Mouse (Mus musculus): ENCODE data around the gene Nobox. TPM values are rescaled to one million over a fixed set of nuclear protein-coding genes. Genes with fewer than 3 reads are reported as not detected.
A peak's percentile ranks its signal among the peaks of the same experiment; 100 is the strongest.

Gene Nobox
- 0.07 and 0.15 TPM in 2 replicates for polyA plus RNA-seq (2015; fragmentation: Nextera tagmentation; extraction: Ambion mirVana)

DNA sequence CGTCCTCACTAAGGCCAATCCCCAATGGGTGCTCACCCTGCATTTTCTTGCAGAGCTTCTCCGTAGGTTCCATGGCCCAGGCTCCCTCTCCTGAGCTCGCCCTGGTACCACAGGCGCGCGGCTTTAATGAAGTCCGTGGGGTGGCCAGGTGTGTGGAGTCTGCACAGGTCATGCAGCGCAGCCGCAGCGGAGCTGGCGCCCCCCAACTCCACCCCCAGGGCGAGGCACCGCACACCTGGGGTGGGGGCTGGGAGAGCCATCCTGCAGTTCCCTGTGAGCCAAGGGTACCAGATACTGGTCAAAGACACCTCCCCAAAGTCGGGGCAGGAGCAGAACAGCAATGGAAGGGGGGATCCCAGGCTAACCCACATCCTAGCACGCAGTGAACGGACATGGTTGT, at the start of gene Nobox:
Gene Nobox, minus strand, starts transcription at position 101 of the 400 bp plus-strand sequence.
- DNase-seq (ENCODE audit: low spot score), result no peak

DNA sequence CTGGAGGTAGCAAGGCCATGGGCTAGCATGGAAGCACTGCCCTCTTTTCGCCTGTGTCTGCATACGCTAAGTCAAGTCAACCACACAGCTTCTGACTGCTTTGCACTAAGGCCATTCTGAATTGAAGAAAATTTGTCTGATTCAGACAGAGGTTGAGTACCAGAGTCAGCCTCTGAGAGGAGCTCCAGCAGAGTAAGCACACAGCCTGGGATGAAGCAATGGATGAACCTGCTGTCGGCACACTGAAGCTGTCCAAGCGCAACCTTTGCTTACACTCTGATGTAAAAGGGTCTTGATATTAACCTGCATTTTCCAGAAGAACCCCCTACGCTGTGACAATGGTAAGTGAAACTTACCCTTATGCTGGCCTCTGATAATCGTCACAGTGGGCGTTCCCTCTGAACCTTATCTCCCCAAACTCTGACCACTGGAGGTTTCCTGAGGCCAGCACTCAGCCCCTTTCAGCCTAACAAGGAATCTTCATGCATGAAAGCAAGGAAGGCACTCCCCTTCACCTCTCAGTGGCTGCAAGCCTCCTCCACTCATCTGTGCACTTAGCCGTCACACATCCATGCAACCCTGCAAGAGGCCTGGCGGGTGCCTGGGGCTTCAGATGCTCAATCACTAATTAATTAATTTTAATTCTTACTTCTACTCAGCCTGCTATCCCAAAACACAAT, 45.3 kb upstream of the Nobox start:
- DNase-seq (ENCODE audit: low spot score), result no peak

DNA sequence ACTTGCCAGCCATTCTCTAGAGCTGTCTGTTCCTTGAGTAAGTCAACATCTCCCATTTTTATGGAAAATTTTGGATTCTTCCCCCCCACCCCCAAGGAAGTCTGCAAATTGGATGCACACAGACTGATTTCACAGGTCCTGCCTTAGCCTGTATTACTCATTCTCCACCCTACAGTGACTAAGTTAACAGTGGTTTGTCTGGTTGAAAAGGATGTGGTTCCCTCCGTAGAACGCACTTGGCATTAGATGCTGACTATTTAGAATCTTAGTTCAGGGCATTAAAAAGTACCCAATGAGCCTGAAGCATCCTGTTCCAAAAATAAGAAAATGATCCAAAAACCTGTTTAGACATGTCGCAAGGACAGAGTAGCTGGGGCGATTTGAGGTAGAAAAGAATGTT, 44.1 kb upstream of the Nobox start:
- no peak for DNase-seq (ENCODE audit: low spot score)

DNA sequence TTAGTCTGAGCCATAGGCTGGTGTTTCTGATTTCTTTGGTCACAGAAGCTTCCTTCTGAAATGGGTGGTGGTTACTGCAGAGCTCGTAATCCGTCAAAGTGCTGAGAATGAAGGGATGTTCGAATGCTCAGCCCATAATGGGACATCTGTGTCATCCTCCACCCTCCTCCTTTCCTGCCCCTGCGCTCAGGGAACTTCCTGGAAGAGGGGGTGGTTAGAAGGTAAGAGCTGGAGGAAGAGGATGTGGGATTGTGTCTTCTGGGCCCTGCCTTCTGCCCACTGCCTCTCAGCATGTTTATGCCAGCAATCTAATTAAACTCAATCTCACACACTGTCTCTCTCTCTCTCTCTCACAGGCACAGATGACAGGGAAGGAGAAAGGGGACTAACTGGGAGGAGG, 39.7 kb upstream of the Nobox start:
- DNase-seq (ENCODE audit: low spot score), result no peak

DNA sequence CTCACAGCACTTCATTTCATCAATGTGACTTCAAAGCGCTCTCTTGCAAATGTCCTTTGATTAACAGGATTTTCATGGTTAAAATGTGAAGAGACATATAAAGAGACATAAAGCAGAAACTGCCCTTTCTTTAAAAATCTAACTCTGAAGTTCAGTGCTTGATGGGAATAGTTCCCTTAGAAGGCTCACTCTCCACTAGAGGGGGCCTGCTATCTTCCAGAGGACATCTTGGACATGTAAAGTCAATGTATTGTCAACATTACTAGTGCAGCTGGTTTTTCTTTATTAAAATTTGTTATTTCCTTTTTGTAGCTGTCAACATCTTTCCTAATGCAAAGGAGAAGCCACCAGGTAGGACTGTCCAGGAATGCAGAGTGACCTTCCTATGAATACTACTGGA, 38.3 kb upstream of the Nobox start:
- no peak for DNase-seq (ENCODE audit: low spot score)

DNA sequence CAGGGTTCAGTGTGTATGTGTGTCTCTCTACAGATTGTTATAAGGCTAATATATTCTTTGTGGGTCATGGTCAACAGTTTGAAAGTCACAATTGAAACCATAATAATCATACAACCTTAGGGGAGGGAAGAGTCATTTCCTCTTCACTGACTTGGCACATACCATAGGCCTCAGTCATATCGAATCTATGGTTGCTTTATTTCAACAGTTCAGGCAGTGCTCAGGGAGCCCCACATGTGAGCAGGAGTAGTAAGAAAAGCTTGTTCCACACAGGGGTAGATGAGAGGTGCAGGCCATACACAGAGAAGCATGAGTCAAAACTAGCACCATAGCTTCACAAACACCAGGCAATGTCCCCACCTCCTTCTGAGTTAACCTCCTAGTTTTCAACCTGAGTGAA, 33.7 kb upstream of the Nobox start:
- no peak for DNase-seq (ENCODE audit: low spot score)

DNA sequence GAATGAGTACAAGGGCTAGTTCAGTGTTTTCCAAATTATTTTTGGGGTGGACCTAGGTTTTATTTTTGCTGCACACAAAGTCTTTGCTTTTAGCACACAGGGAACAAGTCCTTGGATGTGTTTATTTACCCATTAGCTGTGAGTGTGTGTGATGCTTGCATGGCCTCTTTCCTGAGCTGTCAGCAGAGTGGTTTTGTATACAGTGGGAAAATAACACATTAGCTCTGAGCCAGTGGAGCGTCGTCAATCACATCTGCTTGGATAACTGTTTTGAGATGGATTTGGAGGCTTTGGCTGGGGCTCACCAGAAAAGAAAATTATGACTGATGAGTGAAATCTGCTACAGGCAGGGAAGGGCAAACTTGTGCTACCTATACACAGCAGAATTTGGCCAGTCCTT, 33.0 kb upstream of the Nobox start:
- DNase-seq (ENCODE audit: low spot score), result no peak

DNA sequence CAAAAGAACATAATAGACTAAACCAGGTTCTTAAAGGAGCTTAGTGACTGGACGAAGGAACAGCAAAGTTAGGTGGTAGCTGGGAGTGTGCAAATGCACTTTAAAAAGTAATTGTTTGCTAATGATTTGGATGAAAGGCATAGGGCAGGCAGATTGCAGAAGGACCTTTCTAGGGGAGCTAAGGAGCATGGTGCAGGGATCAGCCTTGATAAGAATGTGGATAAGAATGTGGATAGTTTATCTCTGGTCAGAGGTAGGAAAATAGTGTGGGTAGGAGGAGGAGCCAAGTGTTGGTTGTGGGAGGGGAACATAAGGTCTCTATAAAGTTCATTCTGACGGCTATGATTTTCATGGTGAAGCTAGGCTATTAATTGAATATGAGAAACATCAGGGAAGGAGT, 29.4 kb upstream of the Nobox start:
- no peak for DNase-seq (ENCODE audit: low spot score)

DNA sequence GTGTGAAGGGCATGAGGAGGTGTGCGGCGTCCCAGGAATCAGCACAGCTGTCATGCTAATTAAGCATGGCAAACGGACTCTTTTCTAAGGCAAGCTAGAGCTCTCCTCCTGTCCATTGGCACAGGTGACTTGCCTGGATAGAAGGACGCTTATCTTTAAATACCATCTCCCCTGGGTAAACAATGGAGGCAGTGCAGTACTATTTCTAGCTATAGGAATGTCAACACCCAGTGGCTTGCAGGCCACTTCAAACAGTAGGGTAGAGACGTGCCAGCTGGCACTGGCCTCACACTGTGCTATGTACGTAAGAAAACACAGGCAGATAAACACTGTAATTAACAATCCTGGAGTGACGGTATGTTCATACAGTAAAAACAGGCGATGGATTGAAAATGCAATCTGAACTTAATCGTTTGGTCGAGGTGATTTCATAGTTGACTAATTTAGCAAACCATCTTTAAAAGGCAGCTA, 28.2 kb upstream of the Nobox start:
- no peak for DNase-seq (ENCODE audit: low spot score)

DNA sequence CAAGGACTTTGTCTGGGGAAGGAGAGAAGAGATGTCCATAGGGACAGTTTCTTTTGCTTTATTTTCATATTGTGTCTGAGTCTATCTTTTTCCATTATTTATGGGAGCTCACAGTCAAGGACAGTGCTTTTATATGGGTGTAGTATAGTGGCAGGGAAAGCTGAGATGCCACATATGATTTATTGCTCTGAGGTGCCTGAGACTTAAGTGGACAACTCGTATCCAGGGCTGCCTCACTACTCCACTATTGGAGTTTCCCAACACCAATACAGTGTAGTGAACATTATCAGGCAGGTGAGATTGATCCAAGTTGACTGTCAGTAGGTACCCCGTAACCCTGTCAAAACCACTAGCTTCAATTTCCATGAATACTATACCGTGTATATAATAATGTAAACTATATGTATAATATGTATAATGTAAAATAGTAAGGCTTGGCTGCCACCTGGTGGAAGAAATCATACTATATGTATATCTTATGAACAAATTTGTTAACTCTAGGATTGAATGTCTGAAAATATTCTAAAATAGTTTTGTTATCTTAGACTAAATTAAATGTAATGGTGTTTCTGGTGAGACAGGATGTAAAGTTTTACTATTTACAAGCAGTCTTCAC, 26.4 kb upstream of the Nobox start:
- peak; percentile 24 for DNase-seq (ENCODE audit: low spot score)

DNA sequence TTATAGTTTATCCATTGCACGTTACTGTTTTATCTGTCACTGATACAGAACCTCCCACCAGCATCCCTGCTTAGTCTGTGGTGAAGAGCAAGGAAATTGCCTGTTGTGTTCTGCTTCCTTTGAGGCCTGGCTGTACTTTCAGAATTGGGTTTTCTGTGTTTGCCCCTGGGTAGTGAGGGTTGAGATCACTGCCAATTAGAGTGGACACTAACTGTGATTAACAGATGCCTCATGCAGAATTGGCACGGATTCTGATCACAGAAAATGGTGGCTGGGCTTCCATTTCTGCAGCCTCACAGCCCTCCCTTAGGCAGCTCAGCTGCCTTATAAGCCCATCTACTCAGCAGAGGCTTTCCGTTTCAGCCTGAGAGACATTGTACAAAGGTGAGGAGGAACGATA, 24.1 kb upstream of the Nobox start:
- DNase-seq (ENCODE audit: low spot score), result no peak

DNA sequence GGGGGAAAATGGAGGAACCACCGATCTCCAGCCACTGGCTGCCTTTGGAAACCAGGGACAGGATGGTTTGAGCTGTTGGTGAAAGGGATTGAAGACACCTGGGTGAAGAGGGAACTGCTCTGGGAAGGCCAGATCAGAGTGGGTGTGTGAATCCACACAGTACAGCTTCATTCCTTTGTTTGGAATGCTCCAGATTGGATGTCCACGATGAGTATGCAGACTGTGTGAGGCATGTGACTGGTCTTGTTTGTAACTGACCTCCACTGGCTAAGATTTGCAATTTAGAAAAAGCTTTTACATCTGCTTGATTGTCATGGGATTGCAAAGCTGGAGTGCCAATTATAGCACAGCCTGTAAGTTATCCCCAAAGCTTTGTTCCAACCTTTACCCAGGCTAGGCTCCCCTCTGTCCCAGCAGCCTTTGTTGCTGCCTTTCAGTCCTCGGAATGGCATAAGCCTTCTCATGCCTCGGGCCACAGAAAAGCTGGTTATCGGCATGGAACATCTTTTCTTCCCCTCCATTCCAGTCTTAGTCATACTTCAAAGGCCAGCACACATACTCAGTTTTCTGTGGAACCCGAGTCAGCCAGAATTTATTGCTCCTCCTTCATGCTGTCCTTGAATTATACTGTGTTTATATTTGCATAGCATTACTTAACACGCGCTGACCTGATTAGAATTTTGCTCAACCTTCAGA, 3.8 kb upstream of the Nobox start:
- no peak for DNase-seq (ENCODE audit: low spot score)

DNA sequence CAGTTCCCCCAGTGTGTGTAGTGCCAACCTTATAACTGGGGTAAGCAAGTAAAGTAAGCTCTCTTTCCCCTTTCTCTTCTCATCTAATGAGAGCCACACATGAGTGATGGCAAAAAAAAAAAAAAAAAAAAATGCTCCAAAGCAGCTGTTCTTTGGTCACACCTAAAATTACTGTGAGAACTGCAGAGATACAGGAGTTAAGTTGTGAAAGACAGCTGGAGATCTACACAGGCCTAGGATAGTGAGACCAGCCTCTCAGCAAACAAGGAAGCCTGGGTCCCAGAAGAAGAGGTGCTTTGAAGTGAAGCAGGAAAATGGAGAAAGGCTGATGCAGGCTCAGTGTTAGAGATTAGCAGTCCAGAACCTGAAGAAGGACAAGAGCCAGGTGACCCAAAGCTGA, 3.2 kb upstream of the Nobox start:
- DNase-seq (ENCODE audit: low spot score), result no peak

DNA sequence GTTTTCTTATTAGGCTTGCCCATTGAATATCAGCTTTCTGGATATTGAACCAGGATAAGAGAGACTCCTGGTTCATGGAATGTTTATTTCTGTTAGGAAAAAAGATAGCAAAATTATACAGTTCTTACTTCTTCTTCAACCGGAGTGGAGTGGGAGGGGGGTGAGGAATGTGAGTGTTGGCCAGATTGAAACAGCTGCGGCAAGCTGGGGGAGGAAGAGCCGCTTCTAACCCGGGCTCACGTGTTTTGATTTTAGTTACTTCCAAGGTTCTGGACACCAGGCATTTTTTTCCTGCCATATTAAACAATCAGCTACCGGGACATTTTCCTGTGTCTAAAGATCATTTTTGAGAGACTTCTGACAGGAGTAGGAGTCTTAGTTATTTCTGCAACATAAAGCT, 717 bp upstream of the Nobox start:
- DNase-seq (ENCODE audit: low spot score), result no peak

DNA sequence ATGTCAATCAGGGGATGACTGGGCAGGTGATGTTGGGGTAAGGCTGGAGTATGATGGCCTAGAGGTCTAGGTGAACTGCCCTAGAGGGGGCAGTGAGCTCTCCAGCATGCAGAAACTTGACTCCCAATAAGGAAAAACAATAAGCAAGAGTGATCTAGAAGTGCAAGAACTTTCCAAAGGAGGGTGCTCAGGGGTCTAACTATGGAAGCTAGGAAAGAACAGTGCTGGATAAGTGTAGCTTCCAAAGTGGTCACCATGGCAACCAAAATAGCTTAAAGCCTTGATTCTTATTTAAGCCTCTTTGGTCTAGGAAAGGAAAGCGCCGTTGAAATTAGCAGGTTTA, 11.9 kb downstream of the Nobox start:
- no peak for DNase-seq (ENCODE audit: low spot score)

DNA sequence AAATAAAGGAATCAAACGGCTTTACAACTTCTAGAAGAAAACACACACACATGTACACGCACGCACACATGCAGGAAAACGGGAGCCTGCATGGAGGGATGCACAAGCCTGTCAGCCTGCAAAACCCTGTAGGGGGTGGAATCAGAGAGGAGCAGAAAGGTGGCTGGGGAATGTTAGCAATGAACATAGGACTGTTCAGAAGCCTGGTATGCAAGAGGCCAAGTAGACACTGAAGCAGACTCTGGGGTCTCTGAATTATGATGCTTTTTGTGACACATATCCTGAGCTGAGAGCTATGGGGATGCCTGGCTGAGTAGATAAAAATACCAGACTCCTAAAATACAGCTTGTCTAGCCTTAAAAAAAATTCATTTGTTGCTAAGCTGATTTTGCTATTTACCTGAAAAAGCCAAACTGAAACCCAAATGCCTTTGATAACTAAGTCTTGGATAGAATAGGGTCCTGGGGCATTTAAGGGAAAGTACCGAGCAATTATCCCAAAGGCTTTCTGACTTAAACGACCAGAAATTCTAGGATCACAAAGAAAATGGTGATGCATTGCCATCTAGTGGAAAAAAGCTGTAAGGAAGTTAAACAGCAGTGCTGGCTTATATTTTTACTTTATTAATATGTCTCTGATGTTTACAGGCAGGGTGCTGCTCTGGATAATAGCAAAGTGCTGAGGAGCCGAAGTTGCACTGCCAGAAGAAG, 12.4 kb downstream of the Nobox start:
- DNase-seq (ENCODE audit: low spot score), result peak; percentile 27

DNA sequence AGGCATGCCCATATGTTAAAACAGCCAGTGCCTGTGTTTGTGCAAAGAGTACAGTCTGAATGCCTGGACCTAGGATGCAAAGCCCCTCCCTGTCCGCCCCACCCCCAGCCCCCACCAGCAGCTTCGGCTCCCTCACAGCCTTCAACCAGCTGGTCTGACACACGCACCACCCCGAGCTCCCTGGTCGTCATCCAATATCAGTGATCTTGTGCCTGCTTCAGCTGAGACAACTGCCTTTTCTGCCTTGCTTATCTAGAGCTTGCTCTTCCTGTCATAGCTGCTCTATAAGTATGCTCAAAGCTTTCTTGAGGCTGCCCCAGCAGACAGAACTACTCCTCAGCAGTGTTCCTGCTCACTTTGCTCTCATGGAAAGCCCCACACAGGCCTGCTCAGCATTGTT, 13.4 kb downstream of the Nobox start:
- no peak for DNase-seq (ENCODE audit: low spot score)

DNA sequence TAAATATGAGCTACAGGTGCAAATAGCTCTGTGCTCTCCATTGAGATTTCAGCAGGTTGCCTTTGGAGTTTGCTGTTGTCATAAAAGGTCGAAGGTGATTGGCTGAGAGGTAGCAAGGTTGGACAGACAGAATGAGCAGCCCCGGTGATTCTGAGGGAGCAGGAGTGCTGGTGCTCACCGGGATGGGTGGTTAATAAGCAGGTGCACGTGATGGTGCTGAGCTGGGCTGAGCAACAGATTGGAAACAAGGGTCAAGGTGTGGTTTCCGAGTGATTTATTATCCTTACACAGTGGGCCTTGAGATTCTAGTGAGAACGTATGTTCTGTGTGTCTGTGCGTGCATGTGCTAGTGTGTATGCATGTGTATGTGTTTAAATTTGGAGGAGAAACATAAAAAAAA, 16.2 kb downstream of the Nobox start:
- DNase-seq (ENCODE audit: low spot score), result no peak

DNA sequence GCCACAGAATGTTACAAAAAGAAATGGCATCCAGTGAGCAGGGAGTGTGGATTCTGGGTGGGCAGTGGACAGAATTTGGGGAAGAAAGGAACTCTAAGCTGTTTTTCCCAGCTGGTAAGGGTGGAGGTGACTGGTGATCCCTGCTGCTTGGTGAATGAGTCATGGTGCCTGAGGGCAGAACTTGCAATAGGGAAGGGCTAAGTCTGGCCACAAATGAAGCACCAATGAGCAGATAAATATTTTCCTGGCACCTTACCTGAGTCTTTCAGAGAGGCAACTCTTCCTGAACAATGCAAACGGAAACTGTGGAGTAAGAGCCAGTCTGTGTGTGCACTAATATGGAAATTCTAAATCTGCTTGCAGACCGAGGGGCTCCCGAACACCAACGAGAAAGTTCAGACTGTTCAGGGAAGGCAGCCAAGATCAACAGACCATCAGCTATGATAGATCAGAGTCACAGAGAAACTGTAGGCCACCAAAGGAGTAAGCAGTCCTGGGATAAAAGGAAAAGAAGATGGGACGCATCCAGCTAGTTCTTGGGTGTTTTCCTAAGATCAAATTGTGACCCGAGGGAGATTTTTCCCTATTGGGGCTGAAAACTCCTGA, 16.8 kb downstream of the Nobox start:
- no peak for DNase-seq (ENCODE audit: low spot score)

DNA sequence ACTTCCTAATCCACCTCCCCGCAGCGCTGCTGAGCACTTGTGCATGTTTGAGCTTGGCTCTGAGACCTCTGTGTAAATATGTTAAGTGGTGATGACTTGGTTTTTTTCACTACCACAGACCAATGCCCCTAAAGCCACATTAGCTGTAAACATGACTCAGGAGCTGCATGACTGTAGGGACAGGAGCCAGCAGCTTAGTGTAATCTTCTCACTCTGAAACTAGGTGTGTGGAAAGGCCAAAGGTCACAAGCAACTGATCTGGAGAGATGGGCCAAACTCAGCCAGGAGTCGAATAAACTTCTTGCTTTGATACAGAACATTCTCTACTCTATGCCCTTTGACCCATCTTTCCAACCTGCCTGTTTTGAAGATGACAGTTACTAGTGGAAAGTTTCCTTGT, 17.3 kb downstream of the Nobox start:
- DNase-seq (ENCODE audit: low spot score), result no peak

DNA sequence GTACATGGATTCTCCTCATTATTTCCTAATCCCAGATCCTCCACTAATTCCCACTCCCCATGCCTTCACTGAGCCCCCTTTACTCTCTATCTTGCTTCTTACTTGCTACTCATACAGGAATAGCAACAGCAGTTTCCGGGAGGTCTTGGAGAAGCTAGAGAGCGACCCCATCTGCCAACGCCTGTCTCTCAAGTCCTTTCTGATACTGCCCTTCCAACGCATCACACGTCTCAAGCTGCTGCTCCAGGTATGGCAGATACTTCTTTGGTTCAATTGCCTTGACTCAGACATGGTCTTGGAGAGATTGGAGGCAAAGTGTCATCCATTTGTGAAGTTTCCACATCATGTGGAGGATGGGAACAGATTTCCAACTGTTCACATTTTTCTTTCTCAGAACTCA, 28.9 kb downstream of the Nobox start:
- no peak for DNase-seq (ENCODE audit: low spot score)

DNA sequence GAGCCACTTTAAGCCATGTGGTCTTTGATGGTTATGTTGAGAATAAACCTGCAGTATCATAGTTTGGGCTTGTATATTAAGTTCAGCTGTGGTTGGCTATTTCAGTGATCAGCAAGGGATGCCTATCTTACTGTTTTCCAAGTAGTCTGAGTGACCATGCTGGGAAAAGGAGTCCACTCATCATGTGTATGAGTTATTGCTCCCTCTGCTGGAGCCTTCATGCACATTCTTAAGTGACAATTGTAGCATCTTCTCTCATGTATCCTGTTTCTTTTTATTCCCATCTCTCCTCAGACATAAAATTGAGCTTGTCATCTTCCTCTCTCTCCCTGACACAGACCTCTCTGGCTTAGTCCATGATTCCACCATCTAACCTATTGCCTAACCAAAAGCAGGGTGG, 31.1 kb downstream of the Nobox start:
- peak; percentile 28 for DNase-seq (ENCODE audit: low spot score)

Measured in thymus, postnatal 0 days (tissue).